Mouse (Mus musculus) layer of hippocampus, adult 9-10 months (tissue): ENCODE measurements at regions not wholly inside any gene's neighbourhood (a gene's known extent, or its start where the extent isn't known, plus 50 kb on each side); places are given as distances from the start of the nearest gene placed in this dataset.

ENCODE experiments used
- DNase-seq: peaks from one replicate; pipeline ENCODE4 v3.0.0; 2022; ENCODE audit warnings: low spot score

GRCm38 (mm10) chr7:35988449-35989109, 185.8 kb upstream of the Zfp507 start:
- no peak for DNase-seq

- no peak for DNase-seq
Measured at GRCm38 (mm10) chr7:35977986-35978385, 175.2 kb upstream of the Zfp507 start.

GRCm38 (mm10) chr7:35958731-35959130, 155.9 kb upstream of the Zfp507 start:
- no peak for DNase-seq

- no peak for DNase-seq
Measured at GRCm38 (mm10) chr7:35958052-35958451, 155.2 kb upstream of the Zfp507 start.

GRCm38 (mm10) chr7:35948794-35949193, 146.0 kb upstream of the Zfp507 start:
- no peak for DNase-seq

- no peak for DNase-seq
Measured at GRCm38 (mm10) chr7:35948389-35948788, 145.6 kb upstream of the Zfp507 start.

GRCm38 (mm10) chr7:35941086-35941485, 138.3 kb upstream of the Zfp507 start:
- no peak for DNase-seq

GRCm38 (mm10) chr7:35938123-35938869, 135.5 kb upstream of the Zfp507 start:
- no peak for DNase-seq

GRCm38 (mm10) chr7:35926749-35927148, 123.9 kb upstream of the Zfp507 start:
- DNase-seq, result no peak

GRCm38 (mm10) chr7:35922582-35922981, 119.8 kb upstream of the Zfp507 start:
- no peak for DNase-seq

- DNase-seq, result no peak
Measured at GRCm38 (mm10) chr7:35920884-35921283, 118.1 kb upstream of the Zfp507 start.

- no peak for DNase-seq
Measured at GRCm38 (mm10) chr7:35920194-35920609, 117.4 kb upstream of the Zfp507 start.

GRCm38 (mm10) chr7:35910109-35910706, 107.4 kb upstream of the Zfp507 start:
- no peak for DNase-seq

- DNase-seq, result no peak
Measured at GRCm38 (mm10) chr7:35901942-35902381, 99.2 kb upstream of the Zfp507 start.

- no peak for DNase-seq
Measured at GRCm38 (mm10) chr7:35898701-35899445, 96.1 kb upstream of the Zfp507 start.

- no peak for DNase-seq
Measured at GRCm38 (mm10) chr7:35893292-35893691, 90.5 kb upstream of the Zfp507 start.

GRCm38 (mm10) chr7:35886051-35886450, 83.2 kb upstream of the Zfp507 start:
- no peak for DNase-seq

- no peak for DNase-seq
Measured at GRCm38 (mm10) chr7:35879755-35880304, 77.0 kb upstream of the Zfp507 start.

- no peak for DNase-seq
Measured at GRCm38 (mm10) chr7:35878164-35878563, 75.4 kb upstream of the Zfp507 start.

- DNase-seq, result no peak
Measured at GRCm38 (mm10) chr7:35861049-35861448, 58.2 kb upstream of the Zfp507 start.

GRCm38 (mm10) chr7:35859601-35860000, 56.8 kb upstream of the Zfp507 start:
- no peak for DNase-seq

- no peak for DNase-seq
Measured at GRCm38 (mm10) chr7:35857693-35858092, 54.9 kb upstream of the Zfp507 start.
